In genomic region chr15:21132999-21133398, GRCm38 (mm10) we compare ENCODE assay signal across 21 mouse cellular contexts.
DNase-seq lines count a peak whose midpoint lies in the region; ATAC-seq lines count a peak whose summit lies in the region.
"Had no signal": no experiment of that assay in that cellular context is flagged by ENCODE, and none has a peak within 500 bp of the region (broad histone marks: within the 10 kb centered on the region; RNA-seq: fewer than 3 reads in every experiment).

No protein-coding gene starts in this region.

- H3K27me3 ChIP-seq in midbrain, embryonic 11.5 days (ENCODE audit: control insufficient read depth, insufficient read depth, low read length): no peaks in the 10 kb centered on the region
- no peaks in the 10 kb centered on the region for H3K27me3 ChIP-seq in midbrain, embryonic 15.5 days (replicated peaks)
- H3K27me3 ChIP-seq in midbrain, embryonic 12.5 days: no peaks in the 10 kb centered on the region
- H3K27me3 ChIP-seq in midbrain, embryonic 10.5 days (ENCODE audit: low read depth, poor library complexity, severe bottlenecking): no peaks in the 10 kb centered on the region
- no peaks in the 10 kb centered on the region for H3K27me3 ChIP-seq in midbrain, embryonic 13.5 days
- no peaks in the 10 kb centered on the region for H3K27me3 ChIP-seq in midbrain, embryonic 14.5 days (ENCODE audit: control insufficient read depth, insufficient read depth, low read length)
- H3K27me3 ChIP-seq: CH12.LX had no signal

- H3K4me3 ChIP-seq in midbrain, embryonic 11.5 days (ENCODE audit: low read depth, low read length): no peak overlapping the region
- H3K4me3 ChIP-seq in midbrain, embryonic 15.5 days: no peak overlapping the region
- no peak overlapping the region for H3K4me3 ChIP-seq in midbrain, embryonic 12.5 days
- no peak overlapping the region for H3K4me3 ChIP-seq in midbrain, embryonic 10.5 days
- no peak overlapping the region for H3K4me3 ChIP-seq in midbrain, embryonic 13.5 days (replicated peaks)
- no peak overlapping the region for H3K4me3 ChIP-seq in midbrain, embryonic 14.5 days (replicated peaks; ENCODE audit: low read depth, low read length)

- H3K27ac ChIP-seq in midbrain, embryonic 11.5 days (ENCODE audit: low read depth, low read length): no peak overlapping the region
- H3K27ac ChIP-seq in midbrain, embryonic 15.5 days: no peak overlapping the region
- no peak overlapping the region for H3K27ac ChIP-seq in midbrain, embryonic 12.5 days (replicated peaks)
- no peak overlapping the region for H3K27ac ChIP-seq in midbrain, embryonic 10.5 days (replicated peaks)
- H3K27ac ChIP-seq in midbrain, embryonic 13.5 days: no peak overlapping the region
- H3K27ac ChIP-seq in midbrain, embryonic 14.5 days (replicated peaks; ENCODE audit: low read depth, low read length): no peak overlapping the region

- H3K4me1 ChIP-seq in midbrain, embryonic 11.5 days (ENCODE audit: control insufficient read depth, insufficient read depth, low read length): 0 out of 2 replicates have a peak, but pooled peaks cover 2% of the 10 kb centered on the region
- no peaks in the 10 kb centered on the region for H3K4me1 ChIP-seq in midbrain, embryonic 15.5 days
- H3K4me1 ChIP-seq in midbrain, embryonic 12.5 days: no peaks in the 10 kb centered on the region
- peaks cover 8% of the 10 kb centered on the region for H3K4me1 ChIP-seq in midbrain, embryonic 10.5 days
- H3K4me1 ChIP-seq in midbrain, embryonic 13.5 days (replicated peaks): no peaks in the 10 kb centered on the region
- no peaks in the 10 kb centered on the region for H3K4me1 ChIP-seq in midbrain, embryonic 14.5 days (ENCODE audit: control insufficient read depth, insufficient read depth, low read length)

- ATAC-seq in midbrain, embryonic 11.5 days (ENCODE audit: low FRiP score): peak; percentile 73
- ATAC-seq in midbrain, embryonic 15.5 days (replicated peaks): no peak
- ATAC-seq in midbrain, embryonic 12.5 days (ENCODE audit: low FRiP score, low read depth): peak; percentile 81
- ATAC-seq in midbrain, embryonic 13.5 days: peak; percentile 53; the same call in 1 of the 2 replicates
- no peak for ATAC-seq in midbrain, embryonic 14.5 days (ENCODE audit: low FRiP score, low TSS enrichment)
- ATAC-seq: activated CD4-positive, CD25-positive, alpha-beta regulatory T cell, adult 4 months; CD4-positive, CD25-positive, alpha-beta regulatory T cell, adult 4 months; Patski had no signal

- H3K36me3 ChIP-seq in midbrain, embryonic 11.5 days (ENCODE audit: control insufficient read depth, insufficient read depth, low read length): no peaks in the 10 kb centered on the region
- H3K36me3 ChIP-seq in midbrain, embryonic 15.5 days (replicated peaks): no peaks in the 10 kb centered on the region
- H3K36me3 ChIP-seq in midbrain, embryonic 12.5 days: no peaks in the 10 kb centered on the region
- H3K36me3 ChIP-seq in midbrain, embryonic 10.5 days: no peaks in the 10 kb centered on the region
- H3K36me3 ChIP-seq in midbrain, embryonic 13.5 days: no peaks in the 10 kb centered on the region
- H3K36me3 ChIP-seq in midbrain, embryonic 14.5 days (ENCODE audit: control insufficient read depth, insufficient read depth, low read length): no peaks in the 10 kb centered on the region
- H3K36me3 ChIP-seq: G1E had no signal

- no peak for DNase-seq in midbrain, embryonic 11.5 days (ENCODE audit: low spot score, missing footprints)
- no peak for DNase-seq in midbrain, embryonic 10.5 days (ENCODE audit: low spot score)
- no peak for DNase-seq in midbrain, embryonic 14.5 days
- DNase-seq: adrenal gland, adult 2 months; adrenal gland, adult 8-10 months; adrenal gland, postnatal 10 days; adrenal gland, postnatal 14 days; adrenal gland, postnatal 25 days; adrenal gland, postnatal 36 days; B cell, adult 2 months; cerebellum, adult 11 months; cerebellum, adult 11-12 months; cerebellum, adult 18-20 months had no signal

- no peak overlapping the region for H3K4me2 ChIP-seq in midbrain, embryonic 11.5 days
- H3K4me2 ChIP-seq in midbrain, embryonic 15.5 days: no peak overlapping the region
- H3K4me2 ChIP-seq in midbrain, embryonic 12.5 days (replicated peaks): no peak overlapping the region
- no peak overlapping the region for H3K4me2 ChIP-seq in midbrain, embryonic 13.5 days (replicated peaks)
- no peak overlapping the region for H3K4me2 ChIP-seq in midbrain, embryonic 14.5 days (ENCODE audit: low read length)

- no peaks in the 10 kb centered on the region for H3K9me3 ChIP-seq in midbrain, embryonic 11.5 days (ENCODE audit: control insufficient read depth, low read length)
- H3K9me3 ChIP-seq in midbrain, embryonic 15.5 days: no peaks in the 10 kb centered on the region
- H3K9me3 ChIP-seq in midbrain, embryonic 12.5 days: no peaks in the 10 kb centered on the region
- no peaks in the 10 kb centered on the region for H3K9me3 ChIP-seq in midbrain, embryonic 10.5 days (replicated peaks)
- no peaks in the 10 kb centered on the region for H3K9me3 ChIP-seq in midbrain, embryonic 13.5 days
- H3K9me3 ChIP-seq in midbrain, embryonic 14.5 days (ENCODE audit: control insufficient read depth, low read length): no peaks in the 10 kb centered on the region
- H3K9me3 ChIP-seq: G1E had no signal

- no peak overlapping the region for H3K9ac ChIP-seq in midbrain, embryonic 11.5 days (ENCODE audit: low read length)
- no peak overlapping the region for H3K9ac ChIP-seq in midbrain, embryonic 15.5 days
- no peak overlapping the region for H3K9ac ChIP-seq in midbrain, embryonic 12.5 days (replicated peaks)
- no peak overlapping the region for H3K9ac ChIP-seq in midbrain, embryonic 13.5 days (replicated peaks)
- no peak overlapping the region for H3K9ac ChIP-seq in midbrain, embryonic 14.5 days (replicated peaks; ENCODE audit: low read length)

Comparison
In these comparisons a context has a peak if more than half of its experiments do, and no peak if none do; other contexts are left out.
1. ATAC-seq: peak in midbrain, embryonic 11.5 days (single experiment), midbrain, embryonic 12.5 days (single experiment) and midbrain, embryonic 13.5 days (single experiment); none in midbrain, embryonic 15.5 days (single experiment) and midbrain, embryonic 14.5 days (single experiment).